Mouse (Mus musculus): ENCODE data around the gene Fam57b. TPM values are rescaled to one million over a fixed set of nuclear protein-coding genes. Genes with fewer than 3 reads are reported as not detected.
A peak's percentile ranks its signal among the peaks of the same experiment; 100 is the strongest.

Gene Fam57b
- polyA plus RNA-seq, 1 experiment: 108 TPM

DNA sequence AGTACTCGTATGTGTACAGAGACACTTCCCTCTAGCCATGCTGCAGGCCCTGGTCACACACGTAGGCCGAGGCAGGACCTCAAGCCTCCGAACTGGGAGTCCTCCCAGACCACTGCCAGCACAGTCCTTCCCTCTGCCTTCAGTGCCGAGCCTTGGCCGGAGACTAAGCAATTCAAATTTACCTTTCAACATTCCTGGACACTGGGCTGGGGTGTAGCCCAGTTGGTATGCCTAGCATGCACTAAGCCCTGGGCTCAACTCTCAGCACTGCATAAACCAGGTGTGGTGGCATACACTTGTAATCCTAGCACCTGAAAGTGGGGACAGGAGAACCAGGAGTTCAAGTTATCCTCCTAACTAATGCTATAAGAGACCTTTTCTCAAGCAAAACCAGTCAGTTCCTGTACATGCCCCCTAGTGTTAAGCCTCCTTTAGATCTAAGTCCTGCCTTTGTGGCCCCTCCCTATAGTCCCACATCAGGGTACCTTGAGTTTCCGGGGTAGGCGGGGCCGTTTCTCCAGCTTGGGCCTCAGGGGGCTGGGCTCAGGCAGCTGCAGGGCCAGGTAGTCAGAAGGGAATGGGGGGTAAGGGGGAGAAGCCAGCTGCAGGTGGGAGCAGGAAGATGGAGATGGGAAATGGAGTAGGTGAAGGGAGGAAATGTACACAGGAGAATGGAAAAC is 59.4 kb downstream of the Fam57b start:
- H3K27ac ChIP-seq (ENCODE audit: insufficient read depth, low read length): no peak overlapping the region
- TF ChIP-seq CTCF (IDR thresholded peaks at IDR 0.05; ENCODE audit: extremely low read depth, insufficient read depth, low read length): no peak
- TF ChIP-seq POLR2A (IDR thresholded peaks at IDR 0.05; ENCODE audit: extremely low read depth, insufficient read depth, low read length): no peak
- peaks cover 2% of the 10 kb centered on the region; the same call in 1 of the 2 replicates for H3K4me1 ChIP-seq (ENCODE audit: control insufficient read depth, insufficient read depth, low read length)
- H3K4me3 ChIP-seq (ENCODE audit: insufficient read depth, low read length): no peak overlapping the region

DNA sequence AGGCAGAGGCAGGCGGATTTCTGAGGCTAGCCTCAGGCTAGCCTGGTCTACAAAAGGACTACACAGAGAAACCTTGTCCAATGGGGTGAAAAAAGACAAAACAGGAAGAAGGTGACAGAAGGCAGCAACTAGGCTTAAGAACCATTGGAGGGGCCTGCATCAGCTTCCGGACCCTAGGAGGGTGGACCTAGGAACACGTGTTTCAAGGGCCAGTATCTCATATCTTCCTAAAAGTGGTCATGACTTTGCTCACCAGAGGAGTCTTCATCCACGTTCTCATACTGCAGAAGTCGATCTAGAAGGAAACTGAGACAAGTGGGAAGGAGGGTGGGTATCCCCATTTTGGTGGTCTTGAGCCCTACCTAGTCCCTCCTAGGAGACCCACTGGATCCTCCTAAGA is 63.5 kb downstream of the Fam57b start:
- Histone ChIP-seq H3K4me3 (ENCODE audit: insufficient read depth, low read length) (peak overlapping the region; percentile 41), H3K27ac (ENCODE audit: insufficient read depth, low read length) (no peak overlapping the region), H3K4me1 (ENCODE audit: control insufficient read depth, insufficient read depth, low read length) (peaks cover 4% of the 10 kb centered on the region)
- TF ChIP-seq POLR2A (IDR thresholded peaks at IDR 0.05; ENCODE audit: extremely low read depth, insufficient read depth, low read length) (no peak), CTCF (IDR thresholded peaks at IDR 0.05; ENCODE audit: extremely low read depth, insufficient read depth, low read length) (no peak)

DNA sequence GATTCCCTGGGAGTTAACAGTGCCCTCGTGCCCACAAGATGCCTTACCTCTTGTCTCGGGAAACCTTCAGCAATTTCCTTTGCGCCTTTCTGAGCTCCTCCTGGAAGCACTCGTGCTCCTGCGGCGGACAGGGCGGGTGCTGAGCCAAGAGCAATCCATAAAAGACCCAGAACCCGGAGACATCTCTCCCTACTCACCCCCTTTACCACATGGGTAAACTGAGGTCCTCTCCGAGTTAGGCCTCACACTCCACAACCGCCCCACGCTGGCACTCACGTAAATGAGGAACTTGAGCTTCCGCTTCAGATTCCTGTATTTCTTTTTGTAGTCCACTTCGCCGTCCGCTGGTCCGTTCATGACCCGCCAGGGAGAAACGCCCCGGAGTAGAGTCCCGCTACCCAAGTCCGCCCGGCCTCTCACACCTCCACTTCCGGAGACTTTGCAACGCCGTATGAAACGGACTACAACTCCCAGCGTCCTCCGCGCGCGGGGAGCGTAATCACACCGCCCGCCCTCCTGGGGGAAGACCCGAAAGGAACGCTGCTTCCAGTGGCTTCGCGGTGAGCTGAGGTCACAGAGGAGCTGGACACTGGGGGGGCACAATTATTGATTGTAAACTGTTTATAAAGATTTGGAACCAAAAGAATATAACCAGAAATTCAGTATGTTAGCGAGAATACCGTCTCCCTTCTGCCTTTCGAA is 64.1 kb downstream of the Fam57b start, which contains the start of gene Hirip3:
TSS of gene Hirip3 (plus strand) at position 544 of the 702 bp plus-strand sequence.
- peaks cover 4% of the 10 kb centered on the region for H3K4me1 ChIP-seq (ENCODE audit: control insufficient read depth, insufficient read depth, low read length)
- peak within 1 kb of the TSS; percentile 46 for H3K27ac ChIP-seq (ENCODE audit: insufficient read depth, low read length)
- peak; percentile 81 for TF ChIP-seq POLR2A (IDR thresholded peaks at IDR 0.05; ENCODE audit: extremely low read depth, insufficient read depth, low read length)
- no peak for TF ChIP-seq CTCF (IDR thresholded peaks at IDR 0.05; ENCODE audit: extremely low read depth, insufficient read depth, low read length)
- peak within 1 kb of the TSS; percentile 41 for H3K4me3 ChIP-seq (ENCODE audit: insufficient read depth, low read length)

DNA sequence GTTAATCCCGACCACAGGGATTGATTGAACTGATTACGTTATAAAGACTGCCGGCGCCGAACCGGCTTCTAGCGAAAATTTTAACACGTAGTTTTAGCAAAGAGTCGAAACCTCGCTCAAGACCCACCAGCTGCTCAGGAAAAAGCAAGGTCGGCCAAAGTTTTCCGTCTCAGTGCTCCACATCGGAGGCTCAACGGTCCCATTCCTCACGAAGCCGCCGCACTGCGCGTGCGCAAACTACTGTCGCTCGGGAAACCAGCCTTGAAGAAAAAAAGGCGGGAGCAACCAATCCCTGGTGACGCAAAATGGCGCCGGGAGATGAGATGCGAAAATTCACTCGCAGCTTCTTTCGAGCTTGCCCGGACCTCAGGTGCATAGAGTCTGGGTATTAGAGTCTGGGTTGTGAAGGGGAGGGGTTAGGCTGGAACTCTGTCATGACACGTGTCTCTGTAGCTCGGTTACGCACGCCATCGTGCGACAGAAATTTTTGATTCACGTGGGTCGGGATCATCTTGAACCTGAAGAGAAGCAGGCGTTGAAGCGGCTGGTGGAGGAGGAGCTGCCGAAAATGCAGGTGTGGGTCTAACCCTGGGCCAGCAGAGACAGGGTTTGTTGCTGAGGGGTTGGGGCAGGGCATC is 64.8 kb downstream of the Fam57b start, which contains the start of gene Ino80e:
TSS of gene Ino80e (minus strand) at position 231 of the 638 bp plus-strand sequence.
- peak within 1 kb of the TSS; percentile 41 for H3K4me3 ChIP-seq (ENCODE audit: insufficient read depth, low read length)
- peak within 1 kb of the TSS; percentile 46 for H3K27ac ChIP-seq (ENCODE audit: insufficient read depth, low read length)
- TF ChIP-seq CTCF (IDR thresholded peaks at IDR 0.05; ENCODE audit: extremely low read depth, insufficient read depth, low read length) (no peak), POLR2A (IDR thresholded peaks at IDR 0.05; ENCODE audit: extremely low read depth, insufficient read depth, low read length) (peak; percentile 60)
- H3K4me1 ChIP-seq (ENCODE audit: control insufficient read depth, insufficient read depth, low read length): peaks cover 4% of the 10 kb centered on the region

DNA sequence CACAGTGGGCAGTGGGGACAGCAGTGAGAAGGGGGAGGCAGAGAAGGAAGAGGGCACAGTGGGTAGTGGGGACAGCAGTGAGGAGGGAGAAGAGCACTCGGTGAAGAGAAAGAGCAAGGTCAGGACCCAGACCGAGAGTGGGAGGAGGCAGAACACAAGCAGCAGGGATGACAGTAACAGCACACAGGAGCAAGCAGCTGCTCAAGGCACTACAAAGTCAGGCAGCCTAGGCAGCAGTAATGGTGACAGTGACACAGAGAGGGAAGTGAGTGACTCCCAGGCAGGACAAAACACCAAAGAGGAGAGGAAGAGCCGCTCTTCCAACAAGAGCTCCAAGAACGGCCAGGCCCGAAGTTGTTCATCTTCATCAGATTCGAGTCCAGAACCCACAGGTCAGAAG is 66.3 kb downstream of the Fam57b start:
- H3K4me1 ChIP-seq (ENCODE audit: control insufficient read depth, insufficient read depth, low read length): peaks cover 4% of the 10 kb centered on the region
- TF ChIP-seq POLR2A (IDR thresholded peaks at IDR 0.05; ENCODE audit: extremely low read depth, insufficient read depth, low read length): 0 out of 2 replicates have a peak, but pooled peaks have one; percentile 9
- no peak for TF ChIP-seq CTCF (IDR thresholded peaks at IDR 0.05; ENCODE audit: extremely low read depth, insufficient read depth, low read length)
- no peak overlapping the region for H3K27ac ChIP-seq (ENCODE audit: insufficient read depth, low read length)
- H3K4me3 ChIP-seq (ENCODE audit: insufficient read depth, low read length): peak overlapping the region; percentile 41; the same call in 1 of the 2 replicates

DNA sequence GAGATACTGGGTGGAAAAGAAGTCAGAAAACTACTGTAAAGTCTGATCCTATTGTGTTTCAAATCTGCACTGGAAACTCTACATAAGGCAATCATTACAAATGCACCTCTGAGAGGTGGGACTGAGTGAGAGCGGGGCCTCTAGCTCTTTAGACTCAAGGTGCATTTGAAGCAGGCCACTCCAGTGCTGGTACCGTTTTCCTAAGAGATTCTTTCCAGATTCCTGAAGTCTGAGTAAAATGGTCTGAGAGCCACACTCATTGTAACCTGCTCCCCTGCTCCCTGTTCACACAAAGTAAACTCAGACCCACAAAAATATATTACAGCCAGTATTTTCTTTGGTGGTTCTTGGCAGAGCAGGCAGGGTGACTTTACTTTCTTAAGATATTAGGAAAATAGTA is 70.1 kb downstream of the Fam57b start:
- no peak for TF ChIP-seq CTCF (IDR thresholded peaks at IDR 0.05; ENCODE audit: extremely low read depth, insufficient read depth, low read length)
- TF ChIP-seq POLR2A (IDR thresholded peaks at IDR 0.05; ENCODE audit: extremely low read depth, insufficient read depth, low read length): no peak
- Histone ChIP-seq H3K4me1 (ENCODE audit: control insufficient read depth, insufficient read depth, low read length) (peaks cover 2% of the 10 kb centered on the region), H3K27ac (ENCODE audit: insufficient read depth, low read length) (no peak overlapping the region), H3K4me3 (ENCODE audit: insufficient read depth, low read length) (no peak overlapping the region)

DNA sequence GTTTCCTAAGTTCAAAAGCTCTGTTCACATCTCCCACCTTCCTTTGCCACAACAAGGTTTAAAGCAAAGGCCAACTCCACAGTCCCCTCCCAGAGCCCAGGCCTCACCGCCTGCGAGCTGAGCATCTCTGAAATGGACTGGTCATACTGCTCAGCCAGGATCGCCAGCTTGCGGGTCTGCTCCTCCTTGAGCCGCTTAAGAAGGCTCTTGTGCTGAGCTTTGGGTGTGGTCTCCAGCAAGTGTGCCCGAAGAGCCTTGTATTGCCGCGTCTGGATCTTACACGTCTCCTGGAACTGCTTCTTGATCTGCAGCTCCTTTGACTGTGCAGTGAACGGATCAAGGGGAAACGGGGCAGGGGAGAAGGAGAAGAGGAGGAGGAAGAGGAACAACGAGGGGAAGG is 70.5 kb downstream of the Fam57b start:
- TF ChIP-seq CTCF (IDR thresholded peaks at IDR 0.05; ENCODE audit: extremely low read depth, insufficient read depth, low read length) (no peak), POLR2A (IDR thresholded peaks at IDR 0.05; ENCODE audit: extremely low read depth, insufficient read depth, low read length) (no peak)
- Histone ChIP-seq H3K27ac (ENCODE audit: insufficient read depth, low read length) (no peak overlapping the region), H3K4me3 (ENCODE audit: insufficient read depth, low read length) (no peak overlapping the region), H3K4me1 (ENCODE audit: control insufficient read depth, insufficient read depth, low read length) (peaks cover 2% of the 10 kb centered on the region)

DNA sequence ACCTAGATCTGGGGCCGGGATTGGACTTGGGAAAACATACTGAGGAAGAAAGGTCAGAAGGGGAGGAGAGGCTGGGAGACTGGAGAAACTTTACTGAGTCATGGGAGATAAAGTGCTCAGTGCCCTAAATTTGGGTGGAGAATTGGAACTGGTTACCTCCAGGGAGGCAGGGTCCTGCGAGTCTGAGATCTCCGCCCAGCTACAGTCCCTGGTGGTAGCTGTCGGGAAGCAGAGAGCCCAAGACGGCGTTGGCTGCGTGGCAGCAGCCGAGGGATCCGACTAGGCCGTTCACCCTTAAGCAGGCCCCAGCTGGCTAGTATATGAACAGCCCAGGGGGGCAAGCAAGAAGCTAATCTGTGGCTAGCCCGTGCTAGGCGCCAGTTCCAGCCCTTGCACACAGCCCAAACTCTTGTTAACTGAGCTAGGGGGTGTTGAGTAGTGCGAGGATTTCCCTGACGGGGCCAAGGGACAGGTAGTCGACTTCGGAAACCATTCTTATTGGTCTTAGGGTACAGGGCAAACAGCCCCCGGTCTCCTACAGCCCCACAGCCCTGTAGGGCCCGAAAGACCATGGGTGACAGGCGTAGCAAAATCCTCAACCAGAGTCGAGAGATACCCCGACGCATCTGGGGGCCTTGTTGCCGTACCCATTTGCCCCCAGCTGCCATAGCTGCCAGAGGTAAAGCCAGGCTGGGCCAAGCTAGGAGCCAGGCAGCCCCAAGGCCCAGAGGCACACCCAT is 72.5 kb downstream of the Fam57b start:
- TF ChIP-seq CTCF (IDR thresholded peaks at IDR 0.05; ENCODE audit: extremely low read depth, insufficient read depth, low read length): no peak
- no peak for TF ChIP-seq POLR2A (IDR thresholded peaks at IDR 0.05; ENCODE audit: extremely low read depth, insufficient read depth, low read length)
- no peak overlapping the region for H3K4me3 ChIP-seq (ENCODE audit: insufficient read depth, low read length)
- H3K27ac ChIP-seq (ENCODE audit: insufficient read depth, low read length): no peak overlapping the region

DNA sequence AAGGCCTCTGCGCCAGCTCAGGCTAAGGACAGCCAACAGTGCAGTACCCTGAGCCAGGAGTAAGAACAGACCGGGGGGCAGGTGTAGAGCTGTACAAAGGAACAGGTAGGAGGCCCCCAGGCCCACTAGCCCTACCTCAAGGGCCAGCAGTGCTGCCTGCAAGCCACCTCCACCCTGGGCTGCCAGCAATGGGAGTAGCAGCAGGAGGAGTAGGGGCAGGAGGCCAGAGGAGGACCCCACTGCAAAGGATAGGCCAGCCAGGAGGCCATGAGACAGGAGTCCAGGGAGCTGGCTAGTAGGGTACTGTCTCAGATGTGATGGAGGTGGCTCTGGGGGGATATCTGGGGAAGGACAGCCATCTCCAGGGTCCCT is 73.0 kb downstream of the Fam57b start:
- TF ChIP-seq POLR2A (IDR thresholded peaks at IDR 0.05; ENCODE audit: extremely low read depth, insufficient read depth, low read length): no peak
- no peak for TF ChIP-seq CTCF (IDR thresholded peaks at IDR 0.05; ENCODE audit: extremely low read depth, insufficient read depth, low read length)
- Histone ChIP-seq H3K4me3 (ENCODE audit: insufficient read depth, low read length) (no peak overlapping the region), H3K27ac (ENCODE audit: insufficient read depth, low read length) (no peak overlapping the region), H3K4me1 (ENCODE audit: control insufficient read depth, insufficient read depth, low read length) (no peaks in the 10 kb centered on the region)

More for the DNA sequence above, 72.5 kb downstream of the Fam57b start:
- no peaks in the 10 kb centered on the region for H3K4me1 ChIP-seq (ENCODE audit: control insufficient read depth, insufficient read depth, low read length)
